11 mouse cellular contexts compared by ENCODE assay signal in the genomic region with DNA sequence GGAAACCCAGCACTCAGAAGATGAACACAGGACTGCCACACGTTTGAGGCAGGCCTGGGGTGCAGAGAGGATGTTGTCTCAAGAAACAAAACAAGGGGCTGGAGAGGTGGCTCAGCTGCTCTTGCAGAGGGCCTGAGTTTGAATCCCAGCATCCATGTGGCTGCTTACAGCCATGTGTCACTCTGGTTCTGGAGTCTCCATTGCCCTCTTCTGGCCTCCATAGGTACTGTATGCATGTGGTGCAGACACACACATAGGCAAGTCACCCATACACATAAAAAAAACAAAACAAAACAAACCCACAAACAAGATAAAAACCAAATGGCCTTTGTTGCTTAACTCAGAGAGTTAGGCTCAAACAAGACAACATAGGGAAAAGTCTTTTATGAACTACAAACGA. TPM values are rescaled to one million over a fixed set of nuclear protein-coding genes. Genes with fewer than 3 reads are reported as not detected.
A peak's percentile ranks its signal among the peaks of the same experiment; 100 is the strongest.
DNase-seq lines count a peak whose midpoint lies in the region; TF ChIP-seq lines count a peak whose summit lies in the region.
"Had no signal": no experiment of that assay in that cellular context is flagged by ENCODE, and none has a peak within 500 bp of the region (broad histone marks: within the 10 kb centered on the region; RNA-seq: fewer than 3 reads in every experiment).

No protein-coding gene starts in this region.

- no peak for TF ChIP-seq EP300 in heart, adult 2 months (IDR thresholded peaks at IDR 0.05; ENCODE audit: insufficient read depth, low read depth, low read length)

- H3K36me3 ChIP-seq in heart, adult 2 months (ENCODE audit: control insufficient read depth, insufficient read depth, low read length) = no peaks in the 10 kb centered on the region; the same call in 1 of the 2 replicates
- H3K36me3 ChIP-seq in spleen, adult 2 months (ENCODE audit: control insufficient read depth, insufficient read depth, low read length) = peaks cover 28% of the 10 kb centered on the region
- H3K36me3 ChIP-seq in myocyte (ENCODE audit: control insufficient read depth, insufficient read depth) = no peaks in the 10 kb centered on the region

- H3K79me2 ChIP-seq in heart, adult 2 months (replicated peaks; ENCODE audit: control insufficient read depth, insufficient read depth, low read length) = no peaks in the 10 kb centered on the region; the same call in 1 of the 2 replicates
- peaks cover 17% of the 10 kb centered on the region for H3K79me2 ChIP-seq in myocyte (ENCODE audit: control insufficient read depth, insufficient read depth)

- intact Hi-C loops in heart, adult 2 months (cut with DNase I) = loop anchor here (5.0 to 10.0 kb wide), 2 partner anchors 70 to 1427 kb away; partner anchors contain the start of genes Narfl and Uqcc2

- no peak for TF ChIP-seq POLR2A in heart, adult 2 months (IDR thresholded peaks at IDR 0.05; ENCODE audit: insufficient read depth, low read depth, low read length)
- TF ChIP-seq POLR2A in spleen, adult 2 months (IDR thresholded peaks at IDR 0.05; ENCODE audit: low read depth, low read length) = no peak
- TF ChIP-seq POLR2A in myocyte (IDR thresholded peaks at IDR 0.05; ENCODE audit: insufficient read length, low read depth) = no peak

- H3K27ac ChIP-seq in heart, adult 2 months = no peak overlapping the region
- H3K27ac ChIP-seq in spleen, adult 2 months (ENCODE audit: insufficient read depth, low read length) = no peak overlapping the region
- H3K27ac ChIP-seq: lung, embryonic 15.5 days; stomach, embryonic 15.5 days had no signal

- H3K4me3 ChIP-seq in heart, adult 2 months = no peak overlapping the region
- H3K4me3 ChIP-seq in spleen, adult 2 months (ENCODE audit: extremely low read depth, insufficient read depth, insufficient read length) = no peak overlapping the region
- peak overlapping the region; percentile 53 for H3K4me3 ChIP-seq in myocyte
- H3K4me3 ChIP-seq: stomach, embryonic 15.5 days had no signal

- no peaks in the 10 kb centered on the region for H3K27me3 ChIP-seq in heart, adult 2 months (ENCODE audit: control insufficient read depth, insufficient read depth, low read length)
- H3K27me3 ChIP-seq in spleen, adult 2 months (ENCODE audit: control insufficient read depth, insufficient read depth, low read length) = no peaks in the 10 kb centered on the region
- H3K27me3 ChIP-seq in myocyte (ENCODE audit: control insufficient read depth, insufficient read depth, insufficient read length) = no peaks in the 10 kb centered on the region
- H3K27me3 ChIP-seq: lung, embryonic 15.5 days; stomach, embryonic 15.5 days had no signal

- peak; percentile 49 for TF ChIP-seq CTCF in heart, adult 2 months (IDR thresholded peaks at IDR 0.05)
- TF ChIP-seq CTCF in spleen, adult 2 months (IDR thresholded peaks at IDR 0.05; ENCODE audit: extremely low read depth, insufficient read depth, insufficient read length, insufficient replicate concordance) = peak; percentile 3; the same call in 1 of the 2 replicates

- 85% methylated on average over 2 of the region's 2 CpGs for WGBS in heart, adult 2 months
- 78% methylated on average over 2 of the region's 2 CpGs for WGBS in spleen, adult 2 months

- H3K4me1 ChIP-seq in heart, adult 2 months (ENCODE audit: control insufficient read depth, insufficient read depth, low read length) = peaks cover 3% of the 10 kb centered on the region
- H3K4me1 ChIP-seq in spleen, adult 2 months (ENCODE audit: control insufficient read depth, insufficient read depth, insufficient read length) = no peaks in the 10 kb centered on the region; the same call in none of the 2 replicates

- no peak overlapping the region for H3K9ac ChIP-seq in heart, adult 2 months (ENCODE audit: low read depth, low read length)
- H3K9ac ChIP-seq: lung, embryonic 15.5 days; stomach, embryonic 15.5 days had no signal

- no peak for DNase-seq in heart, adult 2 months
- DNase-seq in heart, adult 8-10 months (ENCODE audit: low spot score) = no peak
- DNase-seq in spleen, adult 2 months (ENCODE audit: low read depth in 1 of 2, low spot score in 2 of 2) = no peak
- no peak for DNase-seq in spleen, postnatal 36 days (ENCODE audit: low spot score in 2 of 2)
- DNase-seq in c-Kit-negative CD71-positive TER-119-positive erythroid progenitor cells, embryonic 14.5 days (ENCODE audit: low read depth, low spot score) = peak; percentile 36
- DNase-seq in cerebellum, adult 8-10 months = no peak
- no peak for DNase-seq in thymus, postnatal 14 days
- DNase-seq: cerebellum, postnatal 10 days had no signal

- no peak overlapping the region for H3ac ChIP-seq in myocyte (ENCODE audit: control insufficient read depth, insufficient read length)

- H3K4me2 ChIP-seq in myocyte (ENCODE audit: low read depth) = no peak overlapping the region

TF ChIP-seq in myocyte, 11 proteins besides CTCF, POLR2A, EP300 and RAD21:
- no peak for TF ChIP-seq SRF (IDR thresholded peaks at IDR 0.05; ENCODE audit: control insufficient read depth, insufficient read length, low read depth)
- TF ChIP-seq CEBPB (IDR thresholded peaks at IDR 0.05; ENCODE audit: insufficient read depth, poor library complexity, severe bottlenecking) = no peak
- TF ChIP-seq USF1 (IDR thresholded peaks at IDR 0.05; ENCODE audit: low read depth) = no peak
- TF ChIP-seq MYOD1 (IDR thresholded peaks at IDR 0.05; ENCODE audit: control insufficient read depth in 1 of 3, insufficient read length in 2 of 3, low read depth in 2 of 3) = no peak
- TF ChIP-seq REST (IDR thresholded peaks at IDR 0.05; ENCODE audit: insufficient read depth, insufficient read length) = no peak
- no peak for TF ChIP-seq E2F4 (IDR thresholded peaks at IDR 0.05; ENCODE audit: insufficient read depth)
- TF ChIP-seq MYOG (IDR thresholded peaks at IDR 0.05; ENCODE audit: control insufficient read depth in 1 of 3, insufficient read depth in 1 of 3, insufficient read length in 2 of 3, low read depth in 2 of 3) = no peak
- no peak for TF ChIP-seq POLR2AphosphoS2 (IDR thresholded peaks at IDR 0.05; ENCODE audit: insufficient read length, low read depth)
- TF ChIP-seq MAX (IDR thresholded peaks at IDR 0.05; ENCODE audit: low read depth) = no peak
- no peak for TF ChIP-seq TCF12 (IDR thresholded peaks at IDR 0.05; ENCODE audit: insufficient read depth, poor library complexity, severe bottlenecking)
- TF ChIP-seq TCF3 (IDR thresholded peaks at IDR 0.05; ENCODE audit: insufficient read length, low read depth) = no peak

RNA-seq across cellular contexts. Expression of gene Lemd2, which starts 2.3 kb away (rescaled TPM):
- total RNA-seq in heart, adult 2 months (2021) = 10 to 100 TPM; 30.0 to 31.4 TPM
- polyA plus RNA-seq in heart, adult 2 months (2012; rRNA removed) = 38.3 and 39.5 TPM in 2 replicates
- total RNA-seq in heart, adult 8-10 months (2022) = 10 to 100 TPM; 25.8 to 30.2 (median 27.8) TPM
- polyA plus RNA-seq in spleen, adult 2 months (2012; rRNA removed) = 86.6 and 121 TPM in 2 replicates
- 72.1 TPM for polyA plus RNA-seq in myocyte (2012; fragmentation: generic; extraction: Trizol)

RNA-seq across cellular contexts. Expression of gene Ip6k3, which starts 34.4 kb away (rescaled TPM):
- total RNA-seq in heart, adult 2 months (2021) = 1 to 10 TPM; 4.1 to 5.6 TPM
- 8.2 and 10.1 TPM in 2 replicates for polyA plus RNA-seq in heart, adult 2 months (2012; rRNA removed)
- total RNA-seq in heart, adult 8-10 months (2022) = 1 to 10 TPM; 3.7 to 9.2 (median 4.8) TPM
- 0.62 and 0.71 TPM in 2 replicates for polyA plus RNA-seq in spleen, adult 2 months (2012; rRNA removed)
- 29.7 TPM for polyA plus RNA-seq in myocyte (2012; fragmentation: generic; extraction: Trizol)
